Mouse (Mus musculus): ENCODE data around the gene Cdk4. TPM values are rescaled to one million over a fixed set of nuclear protein-coding genes. Genes with fewer than 3 reads are reported as not detected.

Gene Cdk4
- polyA plus RNA-seq, 1 experiment: 619 TPM

DNA sequence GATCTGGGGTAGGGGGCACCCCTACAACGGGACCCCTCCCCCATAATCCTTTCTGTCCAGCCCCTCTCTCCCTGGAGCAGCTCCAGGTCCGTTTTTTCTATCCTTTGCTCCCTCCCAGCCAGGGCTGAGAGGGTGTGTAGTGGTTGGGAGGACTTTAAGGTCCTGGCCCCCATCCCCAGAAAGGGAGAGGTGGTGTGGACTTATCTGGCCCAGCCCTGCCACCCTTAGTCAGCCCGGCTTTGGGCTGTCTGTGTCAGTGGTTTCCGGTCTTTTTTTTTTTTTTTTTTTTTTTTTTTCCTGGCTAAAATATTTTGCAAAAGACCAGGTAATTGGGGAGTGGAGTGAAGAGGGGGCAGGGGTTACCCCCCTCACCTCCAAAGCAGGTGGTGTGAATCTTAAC is 29.4 kb downstream of the Cdk4 start:
- no peaks in the 10 kb centered on the region for H3K4me1 ChIP-seq (ENCODE audit: control insufficient read depth, insufficient read depth, low read length)
- no peak overlapping the region for H3K9ac ChIP-seq (ENCODE audit: low read depth, poor library complexity, severe bottlenecking)
- H3K9me3 ChIP-seq (replicated peaks; ENCODE audit: control insufficient read depth, insufficient read depth, low read length, poor library complexity, severe bottlenecking): no peaks in the 10 kb centered on the region
- no peaks in the 10 kb centered on the region for H3K36me3 ChIP-seq (ENCODE audit: control insufficient read depth, insufficient read depth, low read length, poor library complexity, severe bottlenecking)
- H3K27ac ChIP-seq (ENCODE audit: insufficient read depth, low read length): no peak overlapping the region
- no peak for TF ChIP-seq EP300 (IDR thresholded peaks at IDR 0.05; ENCODE audit: insufficient read depth, low read depth, low read length)
- no peak for TF ChIP-seq POLR2A (IDR thresholded peaks at IDR 0.05; ENCODE audit: insufficient read depth, low read length)
- H3K27me3 ChIP-seq (ENCODE audit: control insufficient read depth, insufficient read depth, low read length, poor library complexity, severe bottlenecking): peaks cover 2% of the 10 kb centered on the region; the same call in 1 of the 2 replicates
- no peak overlapping the region for H3K4me3 ChIP-seq (ENCODE audit: low read depth, low read length)

DNA sequence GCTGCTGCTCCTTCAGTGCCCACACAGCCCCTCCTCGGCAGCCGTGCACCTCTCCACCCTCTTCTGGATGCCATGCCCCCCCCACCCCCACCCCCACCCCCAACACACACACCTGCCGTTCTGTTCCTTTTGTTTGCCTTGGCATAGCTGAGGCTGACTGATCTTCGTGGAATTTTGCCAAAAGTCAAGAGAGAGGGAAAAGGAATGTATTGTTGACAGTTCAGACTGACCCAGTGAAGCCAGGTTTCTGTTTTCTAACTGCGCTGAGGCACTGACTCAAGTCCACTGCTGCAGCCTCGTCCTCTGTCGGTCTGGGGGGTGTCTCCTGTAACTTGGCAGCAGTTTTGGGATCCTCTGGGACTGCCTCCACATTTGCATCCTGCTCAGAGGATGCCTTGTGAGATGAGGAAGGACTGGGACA is 31.1 kb downstream of the Cdk4 start:
- no peaks in the 10 kb centered on the region for H3K36me3 ChIP-seq (ENCODE audit: control insufficient read depth, insufficient read depth, low read length, poor library complexity, severe bottlenecking)
- H3K9ac ChIP-seq (ENCODE audit: low read depth, poor library complexity, severe bottlenecking): no peak overlapping the region
- H3K27me3 ChIP-seq (ENCODE audit: control insufficient read depth, insufficient read depth, low read length, poor library complexity, severe bottlenecking): peaks cover 2% of the 10 kb centered on the region; the same call in 1 of the 2 replicates
- H3K4me1 ChIP-seq (ENCODE audit: control insufficient read depth, insufficient read depth, low read length): no peaks in the 10 kb centered on the region
- H3K27ac ChIP-seq (ENCODE audit: insufficient read depth, low read length): no peak overlapping the region
- no peaks in the 10 kb centered on the region for H3K9me3 ChIP-seq (replicated peaks; ENCODE audit: control insufficient read depth, insufficient read depth, low read length, poor library complexity, severe bottlenecking)
- H3K4me3 ChIP-seq (ENCODE audit: low read depth, low read length): no peak overlapping the region
- TF ChIP-seq EP300 (IDR thresholded peaks at IDR 0.05; ENCODE audit: insufficient read depth, low read depth, low read length): no peak
- TF ChIP-seq POLR2A (IDR thresholded peaks at IDR 0.05; ENCODE audit: insufficient read depth, low read length): no peak
- TF ChIP-seq CTCF (IDR thresholded peaks at IDR 0.05; ENCODE audit: low read depth, low read length): no peak

DNA sequence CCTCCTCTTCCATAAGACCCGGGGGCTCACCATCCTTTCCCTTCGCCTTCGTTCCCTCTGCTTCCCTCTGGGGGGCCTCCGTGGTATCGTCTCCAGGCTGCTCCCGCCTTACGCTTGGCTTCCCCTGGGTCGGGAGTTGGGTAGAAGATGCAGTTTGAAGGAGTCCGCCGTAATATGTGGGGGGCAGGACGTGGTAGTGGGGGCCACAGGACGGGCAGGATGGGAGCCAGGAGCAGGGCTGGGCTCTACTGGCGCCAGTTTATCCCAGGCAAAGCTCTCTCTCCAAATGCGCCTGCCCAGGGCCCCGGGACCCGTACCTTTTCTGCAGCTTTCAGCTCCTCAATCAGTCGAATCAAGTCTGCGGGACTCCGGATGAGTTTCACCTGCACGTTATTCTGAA is 35.2 kb downstream of the Cdk4 start:
- Histone ChIP-seq H3K27ac (ENCODE audit: insufficient read depth, low read length) (no peak overlapping the region), H3K4me3 (ENCODE audit: low read depth, low read length) (no peak overlapping the region), H3K36me3 (ENCODE audit: control insufficient read depth, insufficient read depth, low read length, poor library complexity, severe bottlenecking) (no peaks in the 10 kb centered on the region)

DNA sequence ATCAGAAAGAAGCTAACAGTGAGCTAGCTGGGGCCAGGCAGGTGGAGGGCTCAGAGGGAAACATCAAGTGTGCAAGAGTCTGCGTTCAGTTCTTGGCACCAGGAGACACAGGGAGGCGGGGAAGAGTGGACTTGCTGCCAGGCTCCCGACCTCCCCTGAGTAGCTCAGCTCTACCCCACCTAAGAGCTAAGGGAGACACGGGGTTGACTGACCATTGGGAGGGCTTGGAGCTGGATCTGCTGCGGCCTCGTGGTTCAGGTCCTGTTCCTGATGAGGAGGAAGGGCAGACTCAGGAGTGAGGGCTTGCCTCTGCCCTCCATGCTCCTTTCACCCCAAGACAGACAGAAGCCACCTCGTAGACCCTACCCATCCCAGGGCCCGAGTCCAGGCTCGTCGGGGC is 35.9 kb downstream of the Cdk4 start:
- Histone ChIP-seq H3K9ac (ENCODE audit: low read depth, poor library complexity, severe bottlenecking) (no peak overlapping the region), H3K9me3 (replicated peaks; ENCODE audit: control insufficient read depth, insufficient read depth, low read length, poor library complexity, severe bottlenecking) (no peaks in the 10 kb centered on the region), H3K27me3 (ENCODE audit: control insufficient read depth, insufficient read depth, low read length, poor library complexity, severe bottlenecking) (no peaks in the 10 kb centered on the region), H3K4me3 (ENCODE audit: low read depth, low read length) (no peak overlapping the region), H3K27ac (ENCODE audit: insufficient read depth, low read length) (no peak overlapping the region), H3K36me3 (ENCODE audit: control insufficient read depth, insufficient read depth, low read length, poor library complexity, severe bottlenecking) (no peaks in the 10 kb centered on the region), H3K4me1 (ENCODE audit: control insufficient read depth, insufficient read depth, low read length) (no peaks in the 10 kb centered on the region)
- TF ChIP-seq POLR2A (IDR thresholded peaks at IDR 0.05; ENCODE audit: insufficient read depth, low read length) (no peak), EP300 (IDR thresholded peaks at IDR 0.05; ENCODE audit: insufficient read depth, low read depth, low read length) (no peak), CTCF (IDR thresholded peaks at IDR 0.05; ENCODE audit: low read depth, low read length) (no peak)

More for the DNA sequence above, 35.2 kb downstream of the Cdk4 start:
- peak; percentile 1 for TF ChIP-seq CTCF (IDR thresholded peaks at IDR 0.05; ENCODE audit: low read depth, low read length)
- no peak for TF ChIP-seq POLR2A (IDR thresholded peaks at IDR 0.05; ENCODE audit: insufficient read depth, low read length)
- Histone ChIP-seq H3K4me1 (ENCODE audit: control insufficient read depth, insufficient read depth, low read length) (no peaks in the 10 kb centered on the region), H3K9me3 (replicated peaks; ENCODE audit: control insufficient read depth, insufficient read depth, low read length, poor library complexity, severe bottlenecking) (no peaks in the 10 kb centered on the region), H3K9ac (ENCODE audit: low read depth, poor library complexity, severe bottlenecking) (no peak overlapping the region), H3K27me3 (ENCODE audit: control insufficient read depth, insufficient read depth, low read length, poor library complexity, severe bottlenecking) (no peaks in the 10 kb centered on the region)

DNA sequence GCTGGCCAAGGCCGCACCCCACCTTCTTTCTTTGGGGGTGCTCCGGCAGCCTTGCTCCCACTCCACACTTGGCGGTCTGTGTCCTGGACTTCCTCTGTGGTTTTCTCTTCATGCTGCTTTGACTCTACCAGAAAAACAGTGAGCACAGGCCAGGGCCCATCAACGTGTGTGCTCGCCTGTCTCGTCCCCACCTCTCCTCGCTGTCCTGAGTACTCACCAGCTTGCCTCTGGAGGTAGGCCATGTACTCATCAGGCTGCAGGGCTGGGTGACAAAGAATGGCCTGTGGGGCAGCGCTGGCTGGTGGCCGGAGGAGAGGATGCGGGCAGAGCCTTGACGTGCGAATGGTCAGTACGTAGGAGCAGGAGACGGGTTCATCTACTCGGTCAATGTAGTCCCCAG is 36.5 kb downstream of the Cdk4 start:
- Histone ChIP-seq H3K4me1 (ENCODE audit: control insufficient read depth, insufficient read depth, low read length) (no peaks in the 10 kb centered on the region), H3K36me3 (ENCODE audit: control insufficient read depth, insufficient read depth, low read length, poor library complexity, severe bottlenecking) (no peaks in the 10 kb centered on the region), H3K4me3 (ENCODE audit: low read depth, low read length) (no peak overlapping the region), H3K27ac (ENCODE audit: insufficient read depth, low read length) (no peak overlapping the region), H3K27me3 (ENCODE audit: control insufficient read depth, insufficient read depth, low read length, poor library complexity, severe bottlenecking) (no peaks in the 10 kb centered on the region), H3K9ac (ENCODE audit: low read depth, poor library complexity, severe bottlenecking) (no peak overlapping the region), H3K9me3 (replicated peaks; ENCODE audit: control insufficient read depth, insufficient read depth, low read length, poor library complexity, severe bottlenecking) (no peaks in the 10 kb centered on the region)
- TF ChIP-seq CTCF (IDR thresholded peaks at IDR 0.05; ENCODE audit: low read depth, low read length): no peak
- TF ChIP-seq EP300 (IDR thresholded peaks at IDR 0.05; ENCODE audit: insufficient read depth, low read depth, low read length): no peak
- TF ChIP-seq POLR2A (IDR thresholded peaks at IDR 0.05; ENCODE audit: insufficient read depth, low read length): no peak

DNA sequence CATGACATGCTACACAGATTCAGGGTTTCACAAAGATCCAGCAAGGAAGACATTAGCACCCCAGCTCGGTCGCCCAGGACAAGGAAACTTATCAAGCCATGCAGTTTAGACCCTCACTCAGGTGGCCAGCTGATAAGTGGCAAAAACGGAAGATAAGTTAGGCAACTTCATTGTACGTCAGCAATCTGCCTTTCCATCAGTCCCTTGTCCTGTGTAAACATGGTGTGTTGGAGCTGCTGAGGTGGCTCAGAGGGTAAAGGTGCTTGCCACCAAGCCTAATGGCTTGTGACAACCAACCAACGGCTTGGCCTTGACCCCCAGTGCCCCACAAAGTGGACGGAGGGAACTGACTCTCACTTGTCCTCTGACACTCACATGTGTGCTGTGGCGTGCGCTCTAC is 37.1 kb downstream of the Cdk4 start:
- H3K9ac ChIP-seq (ENCODE audit: low read depth, poor library complexity, severe bottlenecking): no peak overlapping the region
- no peak for TF ChIP-seq POLR2A (IDR thresholded peaks at IDR 0.05; ENCODE audit: insufficient read depth, low read length)
- TF ChIP-seq CTCF (IDR thresholded peaks at IDR 0.05; ENCODE audit: low read depth, low read length): no peak
- no peak for TF ChIP-seq EP300 (IDR thresholded peaks at IDR 0.05; ENCODE audit: insufficient read depth, low read depth, low read length)
- no peak overlapping the region for H3K27ac ChIP-seq (ENCODE audit: insufficient read depth, low read length)
- H3K9me3 ChIP-seq (replicated peaks; ENCODE audit: control insufficient read depth, insufficient read depth, low read length, poor library complexity, severe bottlenecking): no peaks in the 10 kb centered on the region
- H3K27me3 ChIP-seq (ENCODE audit: control insufficient read depth, insufficient read depth, low read length, poor library complexity, severe bottlenecking): no peaks in the 10 kb centered on the region
- H3K4me1 ChIP-seq (ENCODE audit: control insufficient read depth, insufficient read depth, low read length): no peaks in the 10 kb centered on the region
- H3K4me3 ChIP-seq (ENCODE audit: low read depth, low read length): no peak overlapping the region
- no peaks in the 10 kb centered on the region for H3K36me3 ChIP-seq (ENCODE audit: control insufficient read depth, insufficient read depth, low read length, poor library complexity, severe bottlenecking)
